Mouse (Mus musculus): ENCODE data around the gene Cytl1.

DNA sequence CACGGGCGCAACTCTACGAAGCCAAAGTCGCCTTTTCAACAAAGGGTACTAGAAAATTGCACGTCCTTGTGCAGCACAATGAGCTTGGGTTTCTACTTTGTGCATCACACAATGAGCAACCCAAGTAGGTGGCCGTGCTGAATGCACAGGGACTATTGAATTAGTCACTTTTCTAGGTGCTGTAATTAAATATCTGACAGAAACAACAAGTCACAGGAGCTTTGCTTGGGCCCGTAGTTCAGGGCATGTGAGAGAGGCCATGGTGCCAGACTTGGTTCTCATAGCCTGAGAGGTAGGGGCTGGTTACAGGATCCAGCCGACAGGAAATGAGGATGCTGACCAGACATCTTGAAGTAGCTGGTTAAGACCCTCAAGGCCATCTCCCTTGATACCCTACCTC, 30.5 kb downstream of the Cytl1 start:
- no peak for TF ChIP-seq CTCF (IDR thresholded peaks at IDR 0.05)
- no peak for TF ChIP-seq EP300 (IDR thresholded peaks at IDR 0.05)
